Mouse (Mus musculus) bone marrow macrophage, adult 2 months (primary cell): Measurements from ENCODE around the gene Hipk4. TPM values are rescaled to one million over a fixed set of nuclear protein-coding genes. Genes with fewer than 3 reads are reported as not detected.

Source experiments
- H3K27ac ChIP-seq: 2 replicates; pipeline ENCODE4 v1.5.1; 2012; ENCODE audit warnings: low read depth, low read length; ENCODE audit not compliant: insufficient read depth
- H3K4me1 ChIP-seq: 2 replicates; pipeline ENCODE4 v1.6.1; 2012; ENCODE audit warnings: low read length; ENCODE audit not compliant: control insufficient read depth, insufficient read depth
- H3K4me3 ChIP-seq: 2 replicates; pipeline ENCODE4 v1.5.1; 2012; ENCODE audit warnings: mild to moderate bottlenecking, low read length, moderate library complexity; ENCODE audit not compliant: insufficient read depth
- CTCF ChIP-seq: IDR thresholded peaks from 2 replicates; pipeline ENCODE4 v1.5.1; 2012; ENCODE audit warnings: low read depth, mild to moderate bottlenecking, low read length, moderate library complexity
- POLR2A ChIP-seq: IDR thresholded peaks from 2 replicates; pipeline ENCODE4 v1.6.1; 2012; ENCODE audit warnings: mild to moderate bottlenecking, low read depth, low read length, borderline replicate concordance
- polyA plus RNA-seq: library from polyadenylated mRNA; stranded (reverse); fragments of >200 nt; gene quantifications from 2 replicates; pipeline ENCODE4 v1.2.4, GENCODE M21; 2012; ENCODE audit not compliant: missing spikeins, insufficient read depth, insufficient read length

Gene Hipk4
- polyA plus RNA-seq, 1 experiment: 0.43 TPM

- TF ChIP-seq POLR2A (no peak), CTCF (no peak)
- Histone ChIP-seq H3K4me3 (no peak overlapping the region), H3K4me1 (peaks cover 34% of the 10 kb centered on the region), H3K27ac (no peak overlapping the region)
Measured at GRCm38 (mm10) chr7:27483860-27484259, 39.2 kb upstream of the Hipk4 start.

- peak overlapping the region; percentile 68 for H3K27ac ChIP-seq
- peaks cover 42% of the 10 kb centered on the region for H3K4me1 ChIP-seq
- peak overlapping the region; percentile 74 for H3K4me3 ChIP-seq
- TF ChIP-seq CTCF: no peak
- no peak for TF ChIP-seq POLR2A
Measured at GRCm38 (mm10) chr7:27486102-27486769, 36.8 kb upstream of the Hipk4 start.

GRCm38 (mm10) chr7:27486770-27487697, 36.0 kb upstream of the Hipk4 start, which contains the start of gene Sertad1:
Sertad1 (plus strand) TSS chr7:27486910.
- H3K4me1 ChIP-seq: peaks cover 43% of the 10 kb centered on the region

GRCm38 (mm10) chr7:27487740-27488268, 35.3 kb upstream of the Hipk4 start:
- TF ChIP-seq CTCF: no peak
- no peak for TF ChIP-seq POLR2A
- peak overlapping the region; percentile 74 for H3K4me3 ChIP-seq
- peaks cover 41% of the 10 kb centered on the region for H3K4me1 ChIP-seq
- peak overlapping the region; percentile 85 for H3K27ac ChIP-seq

More at GRCm38 (mm10) chr7:27486770-27487697, 36.0 kb upstream of the Hipk4 start, which contains the start of gene Sertad1:
- H3K27ac ChIP-seq: peak within 1 kb of the TSS; percentile 85
- TF ChIP-seq POLR2A (peak; percentile 90), CTCF (peak; percentile 73)
- H3K4me3 ChIP-seq: peak within 1 kb of the TSS; percentile 74

- H3K4me1 ChIP-seq: peaks cover 47% of the 10 kb centered on the region
- no peak overlapping the region for H3K4me3 ChIP-seq
- TF ChIP-seq POLR2A (no peak), CTCF (no peak)
- no peak overlapping the region for H3K27ac ChIP-seq
Measured at GRCm38 (mm10) chr7:27489270-27489869, 33.7 kb upstream of the Hipk4 start.

- Histone ChIP-seq H3K4me1 (peaks cover 47% of the 10 kb centered on the region), H3K4me3 (peak overlapping the region; percentile 54), H3K27ac (peak overlapping the region; percentile 88)
- TF ChIP-seq POLR2A: no peak
- TF ChIP-seq CTCF: no peak
Measured at GRCm38 (mm10) chr7:27490227-27490542, 32.9 kb upstream of the Hipk4 start.

GRCm38 (mm10) chr7:27490543-27491329, 32.3 kb upstream of the Hipk4 start:
- H3K4me3 ChIP-seq: peak overlapping the region; percentile 64
- peak overlapping the region; percentile 88 for H3K27ac ChIP-seq
- H3K4me1 ChIP-seq: peaks cover 41% of the 10 kb centered on the region
- TF ChIP-seq POLR2A: no peak
- peak; percentile 67 for TF ChIP-seq CTCF

- H3K27ac ChIP-seq: no peak overlapping the region
- peaks cover 40% of the 10 kb centered on the region for H3K4me1 ChIP-seq
- TF ChIP-seq POLR2A (no peak), CTCF (no peak)
- H3K4me3 ChIP-seq: no peak overlapping the region
Measured at GRCm38 (mm10) chr7:27491856-27492255, 31.2 kb upstream of the Hipk4 start.

- no peak overlapping the region for H3K4me3 ChIP-seq
- peak overlapping the region; percentile 17; the same call in 1 of the 2 replicates for H3K27ac ChIP-seq
- H3K4me1 ChIP-seq: peaks cover 40% of the 10 kb centered on the region
Measured at GRCm38 (mm10) chr7:27493022-27493421, 30.0 kb upstream of the Hipk4 start.

More at GRCm38 (mm10) chr7:27493022-27493421, 30.0 kb upstream of the Hipk4 start:
- TF ChIP-seq CTCF: no peak
